Mouse (Mus musculus) adrenal gland (tissue): ENCODE measurements around the gene Fbn1.

Experiments
- intact Hi-C: fragments of 180-260 bp; cut with DNase I; formaldehyde crosslinking; loops from one replicate; pipeline ENCODE4 v1.15.1; 2025

Gene Fbn1

DNA sequence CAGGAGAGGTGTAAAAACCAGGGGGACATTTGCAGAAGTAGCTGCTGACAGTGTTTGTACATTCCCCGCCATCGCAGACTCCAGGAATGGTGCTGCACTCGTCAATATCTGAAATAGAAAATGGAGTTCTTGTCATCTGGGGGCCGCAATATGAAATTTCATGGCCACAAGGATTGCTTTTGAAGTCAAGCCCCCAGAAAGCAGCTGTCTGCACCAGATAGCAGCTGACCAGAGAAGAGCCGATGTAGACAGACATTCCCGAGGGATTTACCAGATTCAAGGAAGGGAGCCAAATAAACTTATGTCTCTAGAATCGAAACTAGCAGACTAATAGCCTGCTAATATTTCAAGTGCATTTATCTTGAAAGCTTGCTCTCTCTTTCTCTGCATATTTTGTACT lies 110.0 kb downstream of the Fbn1 start:
- intact Hi-C loops: no loop called here

- intact Hi-C loops: no loop called here
Measured at GRCm38 (mm10) chr2:125394428-125395101, 113.2 kb downstream of the Fbn1 start.

DNA sequence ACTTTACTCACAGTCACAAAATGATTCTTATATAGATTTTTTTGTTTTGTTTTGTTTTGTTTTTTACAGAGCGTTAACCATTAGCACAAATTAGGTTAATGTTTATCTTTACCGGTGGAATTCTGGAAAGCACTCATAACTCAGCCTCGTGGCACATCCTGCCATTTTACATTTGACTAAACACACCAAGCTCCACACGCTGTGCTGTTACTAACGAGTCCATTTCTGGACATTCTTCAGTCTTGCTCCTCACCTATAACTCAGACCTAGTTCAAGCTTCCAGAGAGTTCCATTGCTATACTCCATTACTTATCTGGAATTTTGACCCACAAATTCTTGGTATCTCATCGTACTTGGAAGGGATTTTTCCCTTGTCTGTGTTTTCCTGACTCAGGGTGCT lies 116.2 kb downstream of the Fbn1 start:
- intact Hi-C loops: no loop called here

DNA sequence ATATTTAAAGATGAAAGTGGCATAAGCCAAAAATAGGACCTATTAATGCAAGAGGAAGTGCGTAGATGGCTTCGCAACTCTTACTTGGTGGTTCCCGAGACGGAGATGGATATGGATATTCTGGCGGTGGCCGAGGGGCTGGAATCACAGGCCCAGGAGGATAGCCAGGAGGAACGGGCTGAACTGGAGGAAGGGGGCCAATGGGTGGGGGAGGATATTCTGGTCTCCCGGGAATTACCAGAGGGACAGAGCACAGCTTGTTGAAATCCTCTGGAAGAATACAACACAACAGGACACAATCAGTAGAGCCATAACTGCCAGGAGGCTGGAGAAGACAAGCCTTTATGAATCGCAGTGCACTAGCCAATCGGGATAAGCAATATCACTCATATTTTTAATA lies 118.0 kb downstream of the Fbn1 start:
- intact Hi-C loops: no loop called here

DNA sequence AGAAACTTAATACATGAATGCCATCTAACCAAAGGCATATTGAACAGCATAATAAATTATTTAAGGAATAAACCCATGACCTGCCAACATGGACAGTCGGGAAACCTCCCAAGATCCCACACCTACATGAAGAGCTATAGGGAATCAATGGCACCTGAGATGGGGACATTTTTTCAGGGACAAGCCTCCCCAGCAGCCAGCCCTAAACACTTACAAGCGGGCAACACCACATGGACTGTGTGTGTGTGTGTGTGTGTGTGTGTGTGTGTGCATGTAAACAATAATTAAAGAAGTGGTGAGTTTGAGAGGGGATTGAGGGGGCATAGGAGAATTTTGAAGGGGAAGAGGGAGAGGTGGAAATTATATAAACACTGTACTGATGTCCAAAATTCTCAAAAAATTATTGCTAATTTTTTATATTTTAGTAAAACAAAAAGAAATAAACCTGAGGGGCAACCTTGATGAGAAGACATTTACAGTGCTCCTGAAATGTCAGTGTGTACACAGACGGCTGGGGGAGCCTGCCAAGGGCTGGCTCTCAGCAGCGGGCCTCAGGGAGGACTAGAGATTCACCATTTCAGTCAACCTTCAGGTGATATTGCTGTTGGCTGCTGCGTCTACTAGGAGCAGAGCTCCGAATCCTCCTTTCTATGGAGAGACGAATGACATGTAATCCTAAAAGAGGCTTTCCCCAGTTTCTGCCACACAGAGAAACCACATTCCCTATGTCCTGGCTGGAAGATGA lies 121.4 kb downstream of the Fbn1 start:
- intact Hi-C loops: no loop called here

- intact Hi-C loops: no loop called here
Measured at GRCm38 (mm10) chr2:125384941-125385340, 122.9 kb downstream of the Fbn1 start.

DNA sequence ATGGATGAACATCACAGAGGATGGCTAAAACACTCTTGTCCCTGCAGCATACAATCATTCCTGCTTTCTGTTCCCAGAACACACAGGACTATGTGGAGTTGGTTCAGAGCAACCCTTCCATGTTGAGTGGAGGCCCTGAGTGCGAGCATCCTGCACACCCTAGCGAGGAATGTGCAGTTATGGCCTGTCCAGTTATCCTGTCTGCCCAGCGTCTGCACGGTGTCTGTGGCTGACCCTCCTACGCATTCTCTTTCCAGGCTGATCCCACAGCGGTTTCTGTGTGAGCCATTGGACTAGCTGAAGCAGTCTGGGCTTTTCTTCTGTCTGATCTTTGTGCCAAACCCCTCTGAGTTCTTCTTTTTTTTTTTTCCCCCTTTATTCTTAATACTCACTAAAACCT lies 123.4 kb downstream of the Fbn1 start:
- intact Hi-C loops: no loop called here

GRCm38 (mm10) chr2:125383273-125383641 lies 124.5 kb downstream of the Fbn1 start:
- intact Hi-C loops: no loop called here

GRCm38 (mm10) chr2:125382613-125383272 lies 125.0 kb downstream of the Fbn1 start:
- intact Hi-C loops: no loop called here

DNA sequence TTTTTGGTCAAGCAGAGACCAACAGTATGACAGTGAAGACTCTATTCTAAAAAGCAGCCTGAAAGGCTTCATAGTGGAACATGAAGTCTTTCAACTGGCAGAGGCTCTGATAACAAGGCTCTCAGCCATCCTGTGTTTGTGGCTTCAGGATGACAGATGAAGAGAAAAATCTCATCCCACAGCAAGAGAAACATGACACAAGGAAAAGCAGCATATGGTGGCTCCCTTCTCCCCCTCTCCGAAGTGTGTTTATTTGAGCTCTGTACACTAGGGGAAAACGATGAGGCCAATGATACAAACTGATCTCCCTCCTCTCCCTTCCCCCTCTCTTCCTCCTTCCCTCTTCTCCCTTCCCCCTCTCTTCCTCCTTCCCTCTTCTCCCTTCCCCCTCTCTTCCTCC lies 127.7 kb downstream of the Fbn1 start:
- intact Hi-C loops: no loop called here

DNA sequence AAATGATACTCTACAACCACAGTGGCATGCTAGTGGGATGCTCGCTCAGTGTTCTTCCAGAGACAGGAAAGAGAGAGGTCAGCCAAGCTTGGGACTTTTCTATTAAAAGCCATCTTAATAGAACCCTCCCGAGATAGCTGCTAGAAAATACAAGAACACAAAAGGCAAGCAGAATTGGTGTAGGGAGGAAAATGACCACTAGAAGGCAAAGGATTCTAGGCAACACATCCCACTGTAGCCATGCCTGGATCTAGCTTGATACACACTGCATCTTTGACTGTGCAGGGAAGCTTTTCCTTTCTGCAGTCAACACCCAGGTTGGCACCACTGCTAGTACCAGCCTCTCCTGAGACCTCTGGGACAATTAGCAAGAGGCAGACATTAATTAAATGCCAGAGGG lies 128.6 kb downstream of the Fbn1 start:
- intact Hi-C loops: no loop called here

DNA sequence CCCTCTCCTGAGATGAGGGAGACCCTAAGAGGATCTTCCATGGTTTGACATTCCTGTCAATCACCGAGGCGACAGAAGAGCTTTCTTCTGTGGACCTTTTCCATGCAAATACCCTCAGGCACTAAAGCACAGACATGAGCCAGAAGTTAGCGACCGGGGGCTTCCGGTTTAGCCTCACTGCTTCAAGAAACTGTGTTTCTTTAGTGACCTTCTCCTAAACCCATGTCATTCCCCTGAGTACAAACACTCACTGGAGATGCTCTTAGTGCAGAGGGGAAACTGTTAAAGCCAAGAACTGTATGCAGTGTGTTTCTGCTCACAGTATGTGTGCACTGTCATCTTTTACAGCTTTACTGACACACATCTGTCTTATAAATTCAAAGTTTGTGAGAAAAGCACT lies 131.9 kb downstream of the Fbn1 start:
- intact Hi-C loops: no loop called here

- intact Hi-C loops: no loop called here
Measured at GRCm38 (mm10) chr2:125375301-125375700, 132.5 kb downstream of the Fbn1 start.

GRCm38 (mm10) chr2:125369666-125370065 lies 138.1 kb downstream of the Fbn1 start:
- intact Hi-C loops: no loop called here

GRCm38 (mm10) chr2:125368616-125369015 lies 139.2 kb downstream of the Fbn1 start:
- intact Hi-C loops: no loop called here

DNA sequence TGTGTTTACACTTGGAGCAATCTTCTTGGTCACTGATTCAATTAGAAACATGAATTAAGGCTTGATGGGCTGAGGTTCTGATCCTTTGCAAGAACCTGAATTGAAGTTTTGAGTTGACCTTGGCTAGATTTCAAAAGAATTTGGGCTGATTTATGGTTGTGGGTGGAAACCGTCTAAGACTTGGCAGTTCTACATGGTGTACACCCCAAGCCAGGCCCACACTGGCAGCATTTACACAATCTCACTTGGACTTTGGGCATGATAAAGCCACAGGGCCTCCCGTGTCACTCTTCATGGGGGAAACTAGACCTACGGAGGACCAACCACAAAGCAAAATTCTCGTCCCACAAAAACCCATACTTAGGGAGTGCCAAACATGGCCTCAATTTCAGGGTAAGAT lies 146.1 kb downstream of the Fbn1 start:
- intact Hi-C loops: no loop called here

DNA sequence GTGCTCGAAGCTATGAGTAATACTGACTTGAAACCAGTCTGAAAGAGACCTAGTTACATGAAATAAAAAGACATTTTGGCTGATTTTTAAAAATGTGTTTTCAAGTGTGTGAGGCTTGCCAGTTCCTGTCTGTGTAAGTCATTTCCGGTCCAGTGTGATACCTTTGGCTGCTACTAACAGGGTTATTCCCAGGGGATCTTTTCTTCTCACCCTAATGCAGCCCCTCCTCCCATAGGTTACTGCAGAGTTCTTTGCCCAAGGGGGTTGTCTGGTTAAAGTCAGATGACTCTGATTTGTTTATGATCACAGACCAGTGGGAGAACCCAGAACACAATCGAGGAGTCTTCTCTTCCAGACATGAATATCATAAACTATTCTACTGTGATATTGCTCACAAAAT lies 151.3 kb downstream of the Fbn1 start:
- intact Hi-C loops: no loop called here

DNA sequence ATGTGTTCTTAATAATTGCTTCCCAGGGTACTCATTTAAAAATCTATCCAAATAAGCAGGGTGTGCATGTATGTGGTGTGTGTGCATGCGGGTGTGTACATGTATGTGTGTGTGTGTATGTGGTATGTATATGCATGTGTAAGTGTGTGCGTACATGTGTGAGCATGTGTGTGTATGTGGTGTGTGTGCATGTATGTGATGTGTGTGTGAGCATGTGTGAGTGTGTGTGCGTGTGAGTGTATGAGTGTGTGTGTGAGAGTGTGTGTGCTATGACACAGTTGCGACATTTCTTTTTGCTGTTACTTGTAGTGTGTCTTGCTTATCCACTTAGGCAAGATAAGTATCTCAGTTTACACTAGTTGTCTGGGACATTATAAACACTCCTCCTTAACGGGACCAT lies 151.7 kb downstream of the Fbn1 start:
- intact Hi-C loops: no loop called here

DNA sequence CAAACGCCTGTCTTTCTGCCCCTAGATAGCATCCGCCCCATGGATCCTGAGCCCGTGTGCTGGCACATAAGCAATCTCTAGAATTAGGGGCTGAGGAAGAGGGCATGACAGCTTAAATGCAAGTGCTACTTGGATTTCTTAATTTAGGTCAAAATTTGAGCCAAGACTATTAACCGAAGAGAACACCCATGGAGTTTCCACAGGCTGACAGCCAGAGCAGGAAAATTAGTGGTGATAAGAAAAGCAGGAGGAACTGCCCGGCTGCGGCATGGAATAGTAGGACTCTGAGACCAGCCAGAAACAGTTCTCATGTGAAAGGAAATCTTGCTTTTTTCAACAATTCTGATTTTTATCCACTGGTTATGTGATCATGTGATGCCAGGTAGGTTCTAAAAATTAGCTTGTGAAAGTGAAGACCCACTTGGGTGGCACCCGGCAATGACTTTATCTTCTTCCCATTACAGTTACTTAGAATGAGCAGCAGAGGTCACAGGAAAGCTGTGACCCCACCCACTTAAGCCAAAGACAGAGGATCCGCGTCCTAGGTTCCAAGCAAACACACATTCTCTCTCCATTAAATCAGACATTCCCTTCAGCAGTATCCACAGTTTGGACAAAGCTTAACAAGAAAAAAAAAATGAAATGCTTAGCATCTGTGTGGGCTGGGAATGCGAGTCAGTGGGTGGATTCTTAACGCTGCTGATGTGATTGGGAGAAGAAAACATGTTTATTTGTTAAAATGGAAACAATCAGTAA lies 152.4 kb downstream of the Fbn1 start:
- intact Hi-C loops: no loop called here

GRCm38 (mm10) chr2:125354587-125354986 lies 153.2 kb downstream of the Fbn1 start:
- intact Hi-C loops: no loop called here

GRCm38 (mm10) chr2:125349144-125349543 lies 158.6 kb downstream of the Fbn1 start:
- intact Hi-C loops: no loop called here
